Mouse (Mus musculus): ENCODE results near the gene 4930519G04Rik. TPM values are rescaled to one million over a fixed set of nuclear protein-coding genes. Genes with fewer than 3 reads are reported as not detected.

Gene 4930519G04Rik
- polyA plus RNA-seq, 1 experiment from 2014 or later: not detected

Small RNA genes within 50 kb of the gene (microRNA-seq; reads per million reads assigned to microRNA genes)
- 56.0 reads per million, percentile 43 among the genes with 10 or more reads in this experiment for gene Mir6240 (ENCODE audit: borderline number of aligned reads)

Other genes starting within 250 kb of the 4930519G04Rik start
- gene Trpv4, start 195.2 kb upstream of the 4930519G04Rik start, polyA plus RNA-seq (2014; fragmentation: Nextera tagmentation; extraction: Ambion mirVana): 0.56 and 0.78 TPM in 2 replicates
- gene Gltp, start 162.7 kb upstream of the 4930519G04Rik start, polyA plus RNA-seq (2014; fragmentation: Nextera tagmentation; extraction: Ambion mirVana): 51.3 and 53.4 TPM in 2 replicates
- gene Tchp, start 145.9 kb upstream of the 4930519G04Rik start, polyA plus RNA-seq (2014; fragmentation: Nextera tagmentation; extraction: Ambion mirVana): 7.9 and 11.4 TPM in 2 replicates
- gene Ankrd13a, start 79.0 kb upstream of the 4930519G04Rik start, polyA plus RNA-seq (2014; fragmentation: Nextera tagmentation; extraction: Ambion mirVana): 81.2 and 96.5 TPM in 2 replicates
- 37.5 and 46.1 TPM in 2 replicates for gene Git2, start 78.1 kb upstream of the 4930519G04Rik start, polyA plus RNA-seq (2014; fragmentation: Nextera tagmentation; extraction: Ambion mirVana)
- gene 1500011B03Rik, start 30.2 kb upstream of the 4930519G04Rik start, polyA plus RNA-seq (2014; fragmentation: Nextera tagmentation; extraction: Ambion mirVana): 70.3 and 75.6 TPM in 2 replicates
- gene Gm9936, start 5.0 kb downstream of the 4930519G04Rik start, polyA plus RNA-seq (2014; fragmentation: Nextera tagmentation; extraction: Ambion mirVana): 0.12 TPM in 1 of 2 replicates, not detected in the other
- 4.1 and 4.4 TPM in 2 replicates for gene Oasl2, start 43.3 kb downstream of the 4930519G04Rik start, polyA plus RNA-seq (2014; fragmentation: Nextera tagmentation; extraction: Ambion mirVana)
- 0.36 and 0.55 TPM in 2 replicates for gene Oasl1, start 69.6 kb downstream of the 4930519G04Rik start, polyA plus RNA-seq (2014; fragmentation: Nextera tagmentation; extraction: Ambion mirVana)
- 37.1 and 40.3 TPM in 2 replicates for gene 2210016L21Rik, start 88.5 kb downstream of the 4930519G04Rik start, polyA plus RNA-seq (2014; fragmentation: Nextera tagmentation; extraction: Ambion mirVana)
- 2.7 and 4.1 TPM in 2 replicates for gene Hnf1a, start 117.4 kb downstream of the 4930519G04Rik start, polyA plus RNA-seq (2014; fragmentation: Nextera tagmentation; extraction: Ambion mirVana)
- 14.8 and 17.6 TPM in 2 replicates for gene Sppl3, start 157.5 kb downstream of the 4930519G04Rik start, polyA plus RNA-seq (2014; fragmentation: Nextera tagmentation; extraction: Ambion mirVana)
- 19.5 and 25.1 TPM in 2 replicates for gene Gm10401, start 244.6 kb downstream of the 4930519G04Rik start, polyA plus RNA-seq (2014; fragmentation: Nextera tagmentation; extraction: Ambion mirVana)